Mouse (Mus musculus): ENCODE measurements at regions not wholly inside any gene's neighbourhood (a gene's known extent, or its start where the extent isn't known, plus 50 kb on each side); places are given as distances from the start of the nearest gene placed in this dataset.

- DNase-seq = no peak
Measured at GRCm38 (mm10) chr8:12075943-12076342, 202.7 kb upstream of the A230072I06Rik start.

GRCm38 (mm10) chr8:12076811-12077375, 201.7 kb upstream of the A230072I06Rik start:
- DNase-seq = no peak

- no peak for DNase-seq
Measured at GRCm38 (mm10) chr8:12077896-12078295, 200.7 kb upstream of the A230072I06Rik start.

- DNase-seq = no peak
Measured at GRCm38 (mm10) chr8:12078679-12079566, 199.7 kb upstream of the A230072I06Rik start.

GRCm38 (mm10) chr8:12081536-12081935, 197.1 kb upstream of the A230072I06Rik start:
- no peak for DNase-seq

- no peak for DNase-seq
Measured at GRCm38 (mm10) chr8:12087192-12087800, 191.3 kb upstream of the A230072I06Rik start.

- no peak for DNase-seq
Measured at GRCm38 (mm10) chr8:12100145-12100544, 178.5 kb upstream of the A230072I06Rik start.

- DNase-seq = no peak
Measured at GRCm38 (mm10) chr8:12103296-12103695, 175.3 kb upstream of the A230072I06Rik start.

- DNase-seq = no peak
Measured at GRCm38 (mm10) chr8:12105106-12105901, 173.3 kb upstream of the A230072I06Rik start.

GRCm38 (mm10) chr8:12108578-12108977, 170.0 kb upstream of the A230072I06Rik start:
- DNase-seq = no peak

GRCm38 (mm10) chr8:12111626-12112025, 167.0 kb upstream of the A230072I06Rik start:
- DNase-seq = no peak

GRCm38 (mm10) chr8:12113023-12113422, 165.6 kb upstream of the A230072I06Rik start:
- DNase-seq = no peak

GRCm38 (mm10) chr8:12126374-12127001, 152.1 kb upstream of the A230072I06Rik start:
- DNase-seq = no peak

- no peak for DNase-seq
Measured at GRCm38 (mm10) chr8:12127106-12127800, 151.4 kb upstream of the A230072I06Rik start.

- DNase-seq = no peak
Measured at GRCm38 (mm10) chr8:12127801-12128490, 150.7 kb upstream of the A230072I06Rik start.

GRCm38 (mm10) chr8:12130591-12130990, 148.0 kb upstream of the A230072I06Rik start:
- DNase-seq = no peak

- DNase-seq = no peak
Measured at GRCm38 (mm10) chr8:12134200-12134599, 144.4 kb upstream of the A230072I06Rik start.

GRCm38 (mm10) chr8:12135392-12136177, 143.0 kb upstream of the A230072I06Rik start:
- no peak for DNase-seq

GRCm38 (mm10) chr8:12136178-12136455, 142.5 kb upstream of the A230072I06Rik start:
- no peak for DNase-seq

GRCm38 (mm10) chr8:12137496-12137895, 141.1 kb upstream of the A230072I06Rik start:
- DNase-seq = no peak

- DNase-seq = no peak
Measured at GRCm38 (mm10) chr8:12137913-12138312, 140.7 kb upstream of the A230072I06Rik start.

Measured in kidney, adult 9 months (tissue).